Mouse (Mus musculus): ENCODE measurements around the gene Vip. TPM values are rescaled to one million over a fixed set of nuclear protein-coding genes. Genes with fewer than 3 reads are reported as not detected.

The Vip gene
- total RNA-seq (2023) = not detected

GRCm38 (mm10) chr10:5639112-5639511 lies at the start of gene Vip:
TSS of gene Vip (plus strand) at chr10:5639218.

DNA sequence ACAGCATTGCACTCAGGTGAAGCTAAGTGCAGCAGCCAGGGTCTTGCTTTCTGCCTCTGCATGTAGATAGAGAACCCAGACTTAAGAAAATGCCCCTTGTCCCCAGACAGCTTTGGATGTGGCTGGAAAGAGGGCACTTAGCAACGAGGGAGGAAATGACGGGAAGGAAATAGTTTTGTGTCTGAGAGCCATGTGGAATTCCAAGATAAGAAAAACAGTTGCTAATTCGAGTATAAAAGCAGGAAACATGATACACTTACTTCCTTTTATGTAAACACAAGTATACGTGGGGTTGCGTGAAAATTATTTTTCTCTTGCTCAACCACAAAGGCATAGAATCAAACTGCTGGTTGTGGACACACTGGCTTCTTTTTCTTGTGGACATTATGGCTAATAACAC lies 45.6 kb upstream of the Vip start, which contains the start of gene Myct1:
Gene Myct1, plus strand, starts transcription at position 312 of the 400 bp plus-strand sequence.

Other genes starting within 250 kb of the Vip start
- gene Syne1, start 87.7 kb upstream of the Vip start, total RNA-seq (2023) = 100 TPM
- not detected for gene Myct1, start 45.4 kb upstream of the Vip start, total RNA-seq (2023)
- gene Fbxo5, start 166.4 kb downstream of the Vip start, total RNA-seq (2023) = 8.5 TPM
- gene Mtrf1l, start 184.7 kb downstream of the Vip start, total RNA-seq (2023) = 18.7 TPM